Mouse (Mus musculus): ENCODE results near the gene Ctnnbl1. TPM values are rescaled to one million over a fixed set of nuclear protein-coding genes. Genes with fewer than 3 reads are reported as not detected.

Ctnnbl1 gene
- polyA plus RNA-seq, 1 experiment = 27.0 TPM

- TF ChIP-seq CTCF (IDR thresholded peaks at IDR 0.05; ENCODE audit: insufficient read depth, low read length) (no peak), POLR2A (IDR thresholded peaks at IDR 0.05; ENCODE audit: borderline replicate concordance, extremely low read depth, low read depth, low read length) (no peak)
- WGBS = 68% methylated on average over 3 of the region's 3 CpGs
- no peak for DNase-seq
- Histone ChIP-seq H3K4me3 (replicated peaks; ENCODE audit: extremely low read depth, low read depth, low read length) (no peak overlapping the region), H3K4me1 (ENCODE audit: control insufficient read depth, insufficient read depth, low read length) (no peaks in the 10 kb centered on the region)
Measured at GRCm38 (mm10) chr2:157857496-157857895, 120.3 kb downstream of the Ctnnbl1 start.

GRCm38 (mm10) chr2:157858317-157858716, 121.1 kb downstream of the Ctnnbl1 start:
- no peak for DNase-seq
- H3K4me3 ChIP-seq (replicated peaks; ENCODE audit: extremely low read depth, low read depth, low read length) = no peak overlapping the region
- TF ChIP-seq CTCF (IDR thresholded peaks at IDR 0.05; ENCODE audit: insufficient read depth, low read length) (no peak), POLR2A (IDR thresholded peaks at IDR 0.05; ENCODE audit: borderline replicate concordance, extremely low read depth, low read depth, low read length) (no peak)
- no peaks in the 10 kb centered on the region for H3K4me1 ChIP-seq (ENCODE audit: control insufficient read depth, insufficient read depth, low read length)
- WGBS = 76% methylated on average over 7 of the region's 7 CpGs

GRCm38 (mm10) chr2:157859046-157859701, 122.0 kb downstream of the Ctnnbl1 start:
- Histone ChIP-seq H3K4me1 (ENCODE audit: control insufficient read depth, insufficient read depth, low read length) (no peaks in the 10 kb centered on the region), H3K4me3 (replicated peaks; ENCODE audit: extremely low read depth, low read depth, low read length) (no peak overlapping the region)
- TF ChIP-seq POLR2A (IDR thresholded peaks at IDR 0.05; ENCODE audit: borderline replicate concordance, extremely low read depth, low read depth, low read length) (no peak), CTCF (IDR thresholded peaks at IDR 0.05; ENCODE audit: insufficient read depth, low read length) (no peak)
- no peak for DNase-seq
- WGBS = 83% methylated on average over 8 of the region's 8 CpGs

GRCm38 (mm10) chr2:157861273-157861944, 124.2 kb downstream of the Ctnnbl1 start:
- TF ChIP-seq CTCF (IDR thresholded peaks at IDR 0.05; ENCODE audit: insufficient read depth, low read length) (no peak), POLR2A (IDR thresholded peaks at IDR 0.05; ENCODE audit: borderline replicate concordance, extremely low read depth, low read depth, low read length) (no peak)
- Histone ChIP-seq H3K4me3 (replicated peaks; ENCODE audit: extremely low read depth, low read depth, low read length) (no peak overlapping the region), H3K4me1 (ENCODE audit: control insufficient read depth, insufficient read depth, low read length) (no peaks in the 10 kb centered on the region)
- 77% methylated on average over 10 of the region's 10 CpGs for WGBS
- DNase-seq = no peak

GRCm38 (mm10) chr2:157862306-157862705, 125.1 kb downstream of the Ctnnbl1 start:
- no peak for TF ChIP-seq CTCF (IDR thresholded peaks at IDR 0.05; ENCODE audit: insufficient read depth, low read length)
- TF ChIP-seq POLR2A (IDR thresholded peaks at IDR 0.05; ENCODE audit: borderline replicate concordance, extremely low read depth, low read depth, low read length) = no peak

GRCm38 (mm10) chr2:157867126-157867525, 129.9 kb downstream of the Ctnnbl1 start:
- no peak for DNase-seq
- Histone ChIP-seq H3K4me3 (replicated peaks; ENCODE audit: extremely low read depth, low read depth, low read length) (no peak overlapping the region), H3K4me1 (ENCODE audit: control insufficient read depth, insufficient read depth, low read length) (no peaks in the 10 kb centered on the region)
- 88% methylated on average over 3 of the region's 3 CpGs for WGBS
- no peak for TF ChIP-seq POLR2A (IDR thresholded peaks at IDR 0.05; ENCODE audit: borderline replicate concordance, extremely low read depth, low read depth, low read length)

More at GRCm38 (mm10) chr2:157862306-157862705, 125.1 kb downstream of the Ctnnbl1 start:
- DNase-seq = no peak
- Histone ChIP-seq H3K4me3 (replicated peaks; ENCODE audit: extremely low read depth, low read depth, low read length) (no peak overlapping the region), H3K4me1 (ENCODE audit: control insufficient read depth, insufficient read depth, low read length) (no peaks in the 10 kb centered on the region)
- WGBS = 77% methylated on average over 10 of the region's 10 CpGs

GRCm38 (mm10) chr2:157870247-157870646, 133.0 kb downstream of the Ctnnbl1 start:
- TF ChIP-seq POLR2A (IDR thresholded peaks at IDR 0.05; ENCODE audit: borderline replicate concordance, extremely low read depth, low read depth, low read length) (no peak), CTCF (IDR thresholded peaks at IDR 0.05; ENCODE audit: insufficient read depth, low read length) (no peak)
- Histone ChIP-seq H3K4me1 (ENCODE audit: control insufficient read depth, insufficient read depth, low read length) (no peaks in the 10 kb centered on the region), H3K4me3 (replicated peaks; ENCODE audit: extremely low read depth, low read depth, low read length) (no peak overlapping the region)
- WGBS = 75% methylated on average over 6 of the region's 6 CpGs
- DNase-seq = no peak

- no peak for DNase-seq
- whole genome bisulfite sequencing = 48% methylated on average over 6 of the region's 6 CpGs
- Histone ChIP-seq H3K4me3 (replicated peaks; ENCODE audit: extremely low read depth, low read depth, low read length) (no peak overlapping the region), H3K4me1 (ENCODE audit: control insufficient read depth, insufficient read depth, low read length) (no peaks in the 10 kb centered on the region)
- TF ChIP-seq POLR2A (IDR thresholded peaks at IDR 0.05; ENCODE audit: borderline replicate concordance, extremely low read depth, low read depth, low read length) = no peak
- TF ChIP-seq CTCF (IDR thresholded peaks at IDR 0.05; ENCODE audit: insufficient read depth, low read length) = no peak
Measured at GRCm38 (mm10) chr2:157873223-157873622, 136.0 kb downstream of the Ctnnbl1 start.

GRCm38 (mm10) chr2:157873691-157874090, 136.5 kb downstream of the Ctnnbl1 start:
- no peak for TF ChIP-seq CTCF (IDR thresholded peaks at IDR 0.05; ENCODE audit: insufficient read depth, low read length)
- no peak for TF ChIP-seq POLR2A (IDR thresholded peaks at IDR 0.05; ENCODE audit: borderline replicate concordance, extremely low read depth, low read depth, low read length)
- DNase-seq = no peak
- 55% methylated on average over 1 of the region's 1 CpGs for WGBS
- Histone ChIP-seq H3K4me1 (ENCODE audit: control insufficient read depth, insufficient read depth, low read length) (no peaks in the 10 kb centered on the region), H3K4me3 (replicated peaks; ENCODE audit: extremely low read depth, low read depth, low read length) (no peak overlapping the region)

GRCm38 (mm10) chr2:157875111-157875510, 137.9 kb downstream of the Ctnnbl1 start:
- TF ChIP-seq POLR2A (IDR thresholded peaks at IDR 0.05; ENCODE audit: borderline replicate concordance, extremely low read depth, low read depth, low read length) (no peak), CTCF (IDR thresholded peaks at IDR 0.05; ENCODE audit: insufficient read depth, low read length) (no peak)
- Histone ChIP-seq H3K4me1 (ENCODE audit: control insufficient read depth, insufficient read depth, low read length) (no peaks in the 10 kb centered on the region), H3K4me3 (replicated peaks; ENCODE audit: extremely low read depth, low read depth, low read length) (no peak overlapping the region)
- no peak for DNase-seq
- WGBS = 82% methylated on average over 8 of the region's 8 CpGs

Data from lung, adult 2 months (tissue).